Mouse (Mus musculus): ENCODE results near the gene Hmgn3. TPM values are rescaled to one million over a fixed set of nuclear protein-coding genes. Genes with fewer than 3 reads are reported as not detected.
"Not testable (repeated sequence)": the region's sequence is repeated elsewhere in the genome, so short reads cannot be mapped to it uniquely, and the experiment has no call there.

Hmgn3 gene
- polyA plus RNA-seq, 1 experiment = 30.3 TPM

- Histone ChIP-seq H3K4me1 (ENCODE audit: control insufficient read depth, insufficient read depth, low read length) (no peaks in the 10 kb centered on the region), H3K4me3 (ENCODE audit: low read depth, low read length) (no peak overlapping the region), H3K36me3 (ENCODE audit: control insufficient read depth, insufficient read depth, low read length, poor library complexity, severe bottlenecking) (no peaks in the 10 kb centered on the region), H3K27ac (ENCODE audit: insufficient read depth, low read length) (no peak overlapping the region), H3K27me3 (ENCODE audit: control insufficient read depth, insufficient read depth, low read length, poor library complexity, severe bottlenecking) (no peaks in the 10 kb centered on the region), H3K9me3 (replicated peaks; ENCODE audit: control insufficient read depth, insufficient read depth, low read length, poor library complexity, severe bottlenecking) (no peaks in the 10 kb centered on the region), H3K9ac (ENCODE audit: low read depth, poor library complexity, severe bottlenecking) (no peak overlapping the region)
- no peak for TF ChIP-seq POLR2A (IDR thresholded peaks at IDR 0.05; ENCODE audit: insufficient read depth, low read length)
- no peak for TF ChIP-seq EP300 (IDR thresholded peaks at IDR 0.05; ENCODE audit: insufficient read depth, low read depth, low read length)
- no peak for TF ChIP-seq CTCF (IDR thresholded peaks at IDR 0.05; ENCODE audit: low read depth, low read length)
These were observed 16.7 kb downstream of the Hmgn3 start for GRCm38 (mm10) chr9:83129831-83130230.

DNA sequence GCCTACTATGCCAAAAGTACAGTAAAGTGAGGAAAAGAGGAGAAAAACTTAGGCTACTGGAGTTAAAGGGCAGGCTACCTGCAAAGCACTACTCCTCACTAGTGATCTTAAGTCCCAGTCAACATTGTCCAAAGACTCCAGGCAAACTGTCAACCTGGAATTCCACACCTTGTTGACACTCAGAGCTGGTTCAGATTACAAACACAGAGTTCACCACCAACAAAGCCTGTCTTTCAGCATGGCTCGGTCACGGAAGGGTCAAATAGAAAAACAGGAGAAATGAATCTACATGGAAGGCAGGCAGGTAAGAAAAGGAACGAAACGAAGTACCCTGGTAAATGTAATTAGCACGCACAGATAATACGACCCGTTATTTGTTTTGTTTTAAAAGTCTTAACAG is 18.6 kb downstream of the Hmgn3 start:
- no peaks in the 10 kb centered on the region for H3K36me3 ChIP-seq (ENCODE audit: control insufficient read depth, insufficient read depth, low read length, poor library complexity, severe bottlenecking)
- TF ChIP-seq EP300 (IDR thresholded peaks at IDR 0.05; ENCODE audit: insufficient read depth, low read depth, low read length) = no peak
- TF ChIP-seq POLR2A (IDR thresholded peaks at IDR 0.05; ENCODE audit: insufficient read depth, low read length) = no peak
- no peak for TF ChIP-seq CTCF (IDR thresholded peaks at IDR 0.05; ENCODE audit: low read depth, low read length)
- H3K27me3 ChIP-seq (ENCODE audit: control insufficient read depth, insufficient read depth, low read length, poor library complexity, severe bottlenecking) = no peaks in the 10 kb centered on the region

DNA sequence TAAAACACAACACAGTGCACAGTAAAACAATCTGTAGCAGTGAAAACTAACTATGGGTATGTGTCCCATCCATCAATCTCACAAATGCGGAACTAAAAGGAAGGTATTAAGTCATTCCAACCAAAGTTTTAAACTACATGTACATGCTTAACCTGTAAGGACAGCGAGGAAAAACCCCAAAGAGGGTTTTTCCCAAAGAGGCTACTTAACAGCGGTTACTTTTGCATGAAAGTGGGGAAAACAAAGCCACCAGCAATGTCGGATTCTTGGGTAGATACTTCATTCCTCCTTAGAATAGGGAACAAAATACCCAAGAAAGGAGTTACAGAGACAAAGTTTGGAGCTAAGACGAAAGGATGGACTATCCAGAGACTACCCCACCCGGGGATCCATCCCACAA is 20.0 kb downstream of the Hmgn3 start:
- not testable (repeated sequence) for H3K27ac ChIP-seq (ENCODE audit: insufficient read depth, low read length)

More for the DNA sequence above, 18.6 kb downstream of the Hmgn3 start:
- Histone ChIP-seq H3K4me3 (ENCODE audit: low read depth, low read length) (no peak overlapping the region), H3K9me3 (replicated peaks; ENCODE audit: control insufficient read depth, insufficient read depth, low read length, poor library complexity, severe bottlenecking) (no peaks in the 10 kb centered on the region), H3K9ac (ENCODE audit: low read depth, poor library complexity, severe bottlenecking) (no peak overlapping the region), H3K4me1 (ENCODE audit: control insufficient read depth, insufficient read depth, low read length) (no peaks in the 10 kb centered on the region), H3K27ac (ENCODE audit: insufficient read depth, low read length) (no peak overlapping the region)

DNA sequence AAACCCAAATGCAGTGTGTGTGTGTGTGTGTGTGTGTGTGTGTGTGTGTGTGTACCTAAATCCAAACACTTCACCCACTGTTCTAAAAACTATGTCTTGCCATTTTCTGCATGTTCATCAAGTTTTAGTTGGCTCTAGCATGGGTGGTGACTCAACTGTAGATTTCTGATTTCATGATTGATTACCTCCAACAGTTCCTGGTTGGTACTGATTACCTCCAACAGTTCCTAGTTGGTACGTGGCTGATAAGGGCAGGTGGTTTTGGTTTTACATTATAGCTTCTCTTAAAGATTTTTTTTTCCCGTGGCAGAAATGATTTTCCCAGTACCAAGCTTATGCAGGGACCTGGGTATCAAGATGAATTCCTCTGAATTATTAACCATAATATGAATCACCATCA is 27.3 kb downstream of the Hmgn3 start:
- Histone ChIP-seq H3K4me3 (ENCODE audit: low read depth, low read length) (no peak overlapping the region), H3K27ac (ENCODE audit: insufficient read depth, low read length) (no peak overlapping the region)
- TF ChIP-seq EP300 (IDR thresholded peaks at IDR 0.05; ENCODE audit: insufficient read depth, low read depth, low read length) (no peak), POLR2A (IDR thresholded peaks at IDR 0.05; ENCODE audit: insufficient read depth, low read length) (no peak), CTCF (IDR thresholded peaks at IDR 0.05; ENCODE audit: low read depth, low read length) (no peak)

More for the DNA sequence above, 20.0 kb downstream of the Hmgn3 start:
- not testable (repeated sequence) for H3K4me1 ChIP-seq (ENCODE audit: control insufficient read depth, insufficient read depth, low read length); H3K4me3 ChIP-seq (ENCODE audit: low read depth, low read length); H3K9me3 ChIP-seq (replicated peaks; ENCODE audit: control insufficient read depth, insufficient read depth, low read length, poor library complexity, severe bottlenecking); H3K36me3 ChIP-seq (ENCODE audit: control insufficient read depth, insufficient read depth, low read length, poor library complexity, severe bottlenecking); H3K27me3 ChIP-seq (ENCODE audit: control insufficient read depth, insufficient read depth, low read length, poor library complexity, severe bottlenecking); H3K9ac ChIP-seq (ENCODE audit: low read depth, poor library complexity, severe bottlenecking)

GRCm38 (mm10) chr9:83117486-83117885 is 29.0 kb downstream of the Hmgn3 start:
- Histone ChIP-seq H3K9ac (ENCODE audit: low read depth, poor library complexity, severe bottlenecking) (no peak overlapping the region), H3K4me1 (ENCODE audit: control insufficient read depth, insufficient read depth, low read length) (no peaks in the 10 kb centered on the region), H3K9me3 (replicated peaks; ENCODE audit: control insufficient read depth, insufficient read depth, low read length, poor library complexity, severe bottlenecking) (no peaks in the 10 kb centered on the region), H3K27me3 (ENCODE audit: control insufficient read depth, insufficient read depth, low read length, poor library complexity, severe bottlenecking) (no peaks in the 10 kb centered on the region), H3K36me3 (ENCODE audit: control insufficient read depth, insufficient read depth, low read length, poor library complexity, severe bottlenecking) (no peaks in the 10 kb centered on the region), H3K27ac (ENCODE audit: insufficient read depth, low read length) (no peak overlapping the region), H3K4me3 (ENCODE audit: low read depth, low read length) (no peak overlapping the region)
- TF ChIP-seq EP300 (IDR thresholded peaks at IDR 0.05; ENCODE audit: insufficient read depth, low read depth, low read length) (no peak), CTCF (IDR thresholded peaks at IDR 0.05; ENCODE audit: low read depth, low read length) (no peak)

More for the DNA sequence above, 27.3 kb downstream of the Hmgn3 start:
- Histone ChIP-seq H3K4me1 (ENCODE audit: control insufficient read depth, insufficient read depth, low read length) (no peaks in the 10 kb centered on the region), H3K9me3 (replicated peaks; ENCODE audit: control insufficient read depth, insufficient read depth, low read length, poor library complexity, severe bottlenecking) (no peaks in the 10 kb centered on the region), H3K36me3 (ENCODE audit: control insufficient read depth, insufficient read depth, low read length, poor library complexity, severe bottlenecking) (no peaks in the 10 kb centered on the region), H3K27me3 (ENCODE audit: control insufficient read depth, insufficient read depth, low read length, poor library complexity, severe bottlenecking) (no peaks in the 10 kb centered on the region), H3K9ac (ENCODE audit: low read depth, poor library complexity, severe bottlenecking) (no peak overlapping the region)

DNA sequence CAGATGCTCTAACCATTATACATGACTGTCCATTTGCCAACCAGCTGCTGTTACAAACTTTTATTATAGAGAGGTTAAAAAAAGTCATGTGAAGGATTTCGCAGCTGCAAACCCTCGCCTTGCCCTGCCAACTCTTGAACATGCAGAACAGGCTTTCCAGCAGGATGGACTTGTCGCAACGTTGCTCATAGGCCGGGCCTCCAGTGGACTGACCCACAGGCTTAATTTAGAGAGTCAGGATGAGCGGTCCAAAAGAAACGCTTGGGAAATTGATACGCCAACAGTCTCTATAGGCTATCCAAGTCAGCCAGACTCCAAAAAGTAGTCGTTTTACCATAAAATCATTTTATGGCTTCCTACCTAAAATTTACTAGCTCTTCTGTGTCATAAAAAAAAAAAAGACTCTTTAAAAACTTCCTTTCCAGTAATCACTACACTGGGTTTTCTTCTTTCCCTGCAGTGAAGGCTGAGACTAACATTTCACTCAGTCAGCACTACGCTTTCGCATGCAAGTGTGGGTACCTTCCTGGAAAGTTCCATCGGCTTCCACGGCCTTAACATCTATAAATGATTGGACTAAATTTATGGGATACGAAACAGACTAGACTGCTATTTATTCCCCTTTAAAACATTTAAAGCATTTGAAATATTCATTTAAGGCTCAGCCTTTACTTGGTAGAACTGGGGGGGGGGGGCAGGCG is 29.6 kb downstream of the Hmgn3 start:
- no peak overlapping the region for H3K9ac ChIP-seq (ENCODE audit: low read depth, poor library complexity, severe bottlenecking)
- no peaks in the 10 kb centered on the region for H3K9me3 ChIP-seq (replicated peaks; ENCODE audit: control insufficient read depth, insufficient read depth, low read length, poor library complexity, severe bottlenecking)
- no peak for TF ChIP-seq EP300 (IDR thresholded peaks at IDR 0.05; ENCODE audit: insufficient read depth, low read depth, low read length)
- no peak for TF ChIP-seq POLR2A (IDR thresholded peaks at IDR 0.05; ENCODE audit: insufficient read depth, low read length)
- no peak for TF ChIP-seq CTCF (IDR thresholded peaks at IDR 0.05; ENCODE audit: low read depth, low read length)
- H3K27ac ChIP-seq (ENCODE audit: insufficient read depth, low read length) = no peak overlapping the region
- H3K4me1 ChIP-seq (ENCODE audit: control insufficient read depth, insufficient read depth, low read length) = no peaks in the 10 kb centered on the region
- no peaks in the 10 kb centered on the region for H3K27me3 ChIP-seq (ENCODE audit: control insufficient read depth, insufficient read depth, low read length, poor library complexity, severe bottlenecking)
- H3K36me3 ChIP-seq (ENCODE audit: control insufficient read depth, insufficient read depth, low read length, poor library complexity, severe bottlenecking) = no peaks in the 10 kb centered on the region
- H3K4me3 ChIP-seq (ENCODE audit: low read depth, low read length) = no peak overlapping the region
